Mouse (Mus musculus): ENCODE results near the gene Methig1.
"Not testable (repeated sequence)": the region's sequence is repeated elsewhere in the genome, so short reads cannot be mapped to it uniquely, and the experiment has no call there.

The Methig1 gene

GRCm38 (mm10) chr15:100337847-100338246, 15.1 kb upstream of the Methig1 start:
- peak; percentile 67 to 72 for DNase-seq (ENCODE audit: low spot score in 2 of 2)

GRCm38 (mm10) chr15:100341314-100341980, 11.5 kb upstream of the Methig1 start:
- not testable (repeated sequence) for DNase-seq (ENCODE audit: low spot score in 2 of 2)

GRCm38 (mm10) chr15:100345484-100345883, 7.5 kb upstream of the Methig1 start:
- DNase-seq (ENCODE audit: low spot score in 2 of 2) = no peak

GRCm38 (mm10) chr15:100346761-100347160, 6.2 kb upstream of the Methig1 start:
- no peak for DNase-seq (ENCODE audit: low spot score in 2 of 2)

DNA sequence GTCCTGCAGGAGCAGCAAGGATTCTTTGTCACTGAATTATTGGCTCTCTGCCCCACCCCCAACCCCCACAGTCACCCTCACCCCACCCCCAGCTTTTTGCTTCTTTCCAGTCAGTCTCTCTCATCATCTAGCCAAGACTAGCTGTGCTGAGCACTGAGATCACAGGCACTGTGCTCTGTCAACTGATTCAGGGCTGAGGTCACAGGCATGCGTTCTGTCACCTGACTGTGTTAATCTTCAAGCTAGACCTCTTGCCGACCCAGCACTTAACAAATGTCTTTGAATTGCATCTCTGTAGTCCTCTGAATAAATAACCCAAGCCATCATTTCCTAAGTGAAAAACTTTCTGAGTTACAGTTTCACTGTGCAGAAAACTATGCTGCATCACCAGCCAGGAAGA, 3.5 kb upstream of the Methig1 start:
- no peak for DNase-seq (ENCODE audit: low spot score in 2 of 2)

GRCm38 (mm10) chr15:100351501-100352060, 1.4 kb upstream of the Methig1 start:
- no peak for DNase-seq (ENCODE audit: low spot score in 2 of 2)

DNA sequence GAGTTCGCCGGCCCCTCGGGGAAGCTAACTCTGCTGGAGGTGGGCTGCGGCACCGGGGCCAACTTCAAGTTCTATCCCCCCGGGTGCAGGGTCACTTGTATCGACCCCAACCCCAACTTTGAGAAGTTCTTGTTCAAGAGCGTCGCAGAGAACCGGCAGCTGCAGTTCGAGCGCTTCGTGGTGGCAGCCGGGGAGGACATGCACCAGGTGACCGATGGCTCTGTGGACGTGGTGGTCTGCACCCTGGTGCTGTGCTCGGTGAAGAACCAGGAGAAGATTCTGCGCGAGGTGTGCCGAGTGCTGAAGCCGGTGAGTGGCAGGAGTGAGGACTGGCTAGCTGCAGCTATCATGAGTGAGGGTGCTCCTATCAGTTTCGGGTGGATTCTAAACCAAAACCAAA, 450 bp downstream of the Methig1 start:
- DNase-seq (ENCODE audit: low spot score in 2 of 2) = not testable (repeated sequence)

DNA sequence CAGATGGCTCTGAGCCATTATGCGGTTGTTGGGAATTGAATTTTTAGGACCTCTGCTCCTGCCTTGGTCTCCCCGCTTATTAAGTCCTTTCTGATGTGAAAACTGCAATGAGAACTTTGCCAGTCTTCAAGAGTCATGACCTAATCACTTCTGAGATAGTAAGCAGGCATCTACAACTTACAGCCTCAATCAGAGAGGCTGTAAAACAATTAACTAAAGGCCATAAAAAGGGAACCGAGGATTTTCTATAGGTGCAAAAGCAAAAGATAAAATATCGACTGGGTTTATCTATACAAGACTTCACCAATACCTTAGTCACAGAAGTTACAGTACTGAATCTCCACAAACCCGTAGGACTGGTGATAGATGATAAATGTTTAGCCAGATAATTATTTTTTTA, 2.9 kb downstream of the Methig1 start:
- DNase-seq (ENCODE audit: low spot score in 2 of 2) = no peak

DNA sequence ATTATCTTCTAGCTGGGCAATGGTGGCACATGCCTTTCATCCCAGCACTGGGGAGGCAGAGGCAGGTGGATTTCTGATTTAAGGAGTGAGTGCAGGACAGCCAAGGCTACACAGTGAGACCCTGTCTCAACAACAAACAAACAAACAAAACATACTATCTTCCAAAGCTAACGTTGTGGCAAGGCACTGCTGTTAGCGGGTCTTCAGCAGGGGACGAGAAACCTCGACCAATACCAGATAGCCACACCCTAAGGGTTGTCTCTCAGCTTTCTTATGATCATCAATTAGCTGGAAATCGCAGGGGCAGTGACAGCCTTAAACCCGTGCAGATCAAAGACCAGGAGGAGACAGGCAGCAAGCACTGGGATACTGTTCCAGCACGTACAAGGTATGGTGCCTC, 11.3 kb downstream of the Methig1 start, which contains the start of gene Higd1c:
TSS of gene Higd1c (plus strand) at position 301 of the 400 bp plus-strand sequence.
- DNase-seq (ENCODE audit: low spot score in 2 of 2) = no peak

DNA sequence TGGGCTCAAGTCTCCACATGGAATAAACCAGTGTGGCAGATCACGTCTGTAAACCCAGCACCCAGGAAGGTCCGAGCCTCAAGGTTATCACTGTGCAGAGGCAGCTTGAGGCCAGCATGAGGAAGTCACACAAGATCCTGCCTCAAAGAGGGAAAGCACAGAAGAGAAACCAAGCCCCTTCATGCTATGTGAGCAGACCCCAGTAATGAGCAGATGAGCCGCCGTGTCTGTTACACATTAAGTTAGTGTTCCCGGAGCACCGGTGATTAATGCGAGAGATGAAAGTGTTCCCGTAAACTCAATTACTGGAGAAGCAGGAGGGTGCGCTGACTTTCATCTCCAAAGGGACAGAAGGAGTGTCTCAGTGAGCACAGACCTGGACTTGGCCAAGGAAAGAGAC, 13.0 kb downstream of the Methig1 start:
- not testable (repeated sequence) for DNase-seq (ENCODE audit: low spot score in 2 of 2)

- DNase-seq (ENCODE audit: low spot score in 2 of 2) = no peak
Measured at GRCm38 (mm10) chr15:100367119-100367518, 14.2 kb downstream of the Methig1 start.

- peak; percentile 24 to 29 for DNase-seq (ENCODE audit: low spot score in 2 of 2)
Measured at GRCm38 (mm10) chr15:100375066-100375465, 22.1 kb downstream of the Methig1 start.

- DNase-seq (ENCODE audit: low spot score in 2 of 2) = not testable (repeated sequence)
Measured at GRCm38 (mm10) chr15:100377847-100378505, 25.0 kb downstream of the Methig1 start.

DNA sequence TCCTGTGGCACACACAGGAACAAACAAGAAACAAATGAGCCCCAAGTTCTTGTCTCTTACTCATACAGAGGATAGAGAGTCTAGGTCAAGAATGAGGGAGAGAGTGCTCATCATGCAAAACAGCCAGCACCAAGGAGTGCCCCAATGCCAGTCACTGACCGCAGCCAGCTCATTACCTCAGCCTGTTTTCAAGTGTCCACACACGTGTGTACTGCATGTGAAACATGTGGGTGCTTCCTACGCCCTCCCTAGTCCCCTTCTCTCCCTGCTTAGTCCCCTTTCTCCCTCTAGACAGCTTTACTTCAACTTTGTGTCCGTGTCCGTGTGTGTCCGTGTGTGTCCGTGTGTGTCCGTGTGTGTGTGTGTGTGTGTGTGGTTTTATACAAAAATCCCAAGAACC, 26.7 kb downstream of the Methig1 start:
- DNase-seq (ENCODE audit: low spot score in 2 of 2) = no peak

GRCm38 (mm10) chr15:100380104-100380503, 27.2 kb downstream of the Methig1 start:
- no peak for DNase-seq (ENCODE audit: low spot score in 2 of 2)

GRCm38 (mm10) chr15:100385705-100386104, 32.8 kb downstream of the Methig1 start:
- DNase-seq (ENCODE audit: low spot score in 2 of 2) = no peak

GRCm38 (mm10) chr15:100387544-100388223, 34.7 kb downstream of the Methig1 start:
- no peak for DNase-seq (ENCODE audit: low spot score in 2 of 2)

GRCm38 (mm10) chr15:100388224-100388835, 35.4 kb downstream of the Methig1 start:
- DNase-seq (ENCODE audit: low spot score in 2 of 2) = peak; percentile 41

GRCm38 (mm10) chr15:100388886-100389285, 35.9 kb downstream of the Methig1 start:
- no peak for DNase-seq (ENCODE audit: low spot score in 2 of 2)

GRCm38 (mm10) chr15:100391066-100391465, 38.1 kb downstream of the Methig1 start:
- DNase-seq (ENCODE audit: low spot score in 2 of 2) = no peak

DNA sequence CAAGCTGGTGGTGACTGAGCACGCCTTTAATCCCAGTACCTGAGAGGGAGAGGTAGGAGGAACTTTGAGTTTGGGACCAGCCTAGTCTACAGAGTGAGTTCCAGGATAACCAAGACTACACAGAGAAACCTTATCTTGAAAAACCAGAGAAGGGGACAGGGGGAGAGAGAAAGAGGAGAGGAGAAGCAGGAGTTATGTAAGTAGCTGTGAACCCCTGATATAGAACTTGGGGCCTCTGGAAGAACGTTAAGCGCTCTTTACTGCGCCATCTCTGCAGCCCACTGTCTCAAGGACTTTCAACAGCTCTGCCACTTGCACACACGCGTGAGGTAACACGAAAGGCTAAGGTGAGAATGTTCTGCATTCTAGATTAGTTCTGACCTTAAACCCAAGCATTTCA, 38.6 kb downstream of the Methig1 start:
- DNase-seq (ENCODE audit: low spot score in 2 of 2) = no peak

DNA sequence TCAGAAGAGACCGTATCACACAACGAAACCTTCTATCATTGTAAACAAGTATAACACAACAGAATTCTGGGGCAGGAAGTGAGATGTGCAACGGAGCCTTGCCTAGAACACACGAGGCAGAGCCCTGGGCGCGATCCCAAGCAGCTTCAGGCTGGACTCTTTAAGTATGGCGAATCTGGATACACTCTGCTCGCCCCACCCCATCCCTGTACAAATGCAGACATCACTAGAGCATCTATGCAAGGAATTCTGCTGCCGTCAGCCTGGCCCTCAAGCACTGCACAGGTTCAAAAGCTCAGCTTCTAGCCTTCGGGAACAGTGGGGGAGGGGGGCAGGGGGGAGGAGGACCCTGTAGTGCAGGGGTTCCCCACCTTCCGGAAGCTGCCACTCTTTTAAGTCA, 40.1 kb downstream of the Methig1 start:
- no peak for DNase-seq (ENCODE audit: low spot score in 2 of 2)
